Mouse (Mus musculus) embryo, embryonic 11.5 days (tissue): ENCODE results near the gene Cnih3.

Source experiments
- DNase-seq: peaks from one replicate; pipeline ENCODE4 v3.0.0-alpha.2; 2012; ENCODE audit warnings: low read depth, low spot score

Cnih3 gene

DNA sequence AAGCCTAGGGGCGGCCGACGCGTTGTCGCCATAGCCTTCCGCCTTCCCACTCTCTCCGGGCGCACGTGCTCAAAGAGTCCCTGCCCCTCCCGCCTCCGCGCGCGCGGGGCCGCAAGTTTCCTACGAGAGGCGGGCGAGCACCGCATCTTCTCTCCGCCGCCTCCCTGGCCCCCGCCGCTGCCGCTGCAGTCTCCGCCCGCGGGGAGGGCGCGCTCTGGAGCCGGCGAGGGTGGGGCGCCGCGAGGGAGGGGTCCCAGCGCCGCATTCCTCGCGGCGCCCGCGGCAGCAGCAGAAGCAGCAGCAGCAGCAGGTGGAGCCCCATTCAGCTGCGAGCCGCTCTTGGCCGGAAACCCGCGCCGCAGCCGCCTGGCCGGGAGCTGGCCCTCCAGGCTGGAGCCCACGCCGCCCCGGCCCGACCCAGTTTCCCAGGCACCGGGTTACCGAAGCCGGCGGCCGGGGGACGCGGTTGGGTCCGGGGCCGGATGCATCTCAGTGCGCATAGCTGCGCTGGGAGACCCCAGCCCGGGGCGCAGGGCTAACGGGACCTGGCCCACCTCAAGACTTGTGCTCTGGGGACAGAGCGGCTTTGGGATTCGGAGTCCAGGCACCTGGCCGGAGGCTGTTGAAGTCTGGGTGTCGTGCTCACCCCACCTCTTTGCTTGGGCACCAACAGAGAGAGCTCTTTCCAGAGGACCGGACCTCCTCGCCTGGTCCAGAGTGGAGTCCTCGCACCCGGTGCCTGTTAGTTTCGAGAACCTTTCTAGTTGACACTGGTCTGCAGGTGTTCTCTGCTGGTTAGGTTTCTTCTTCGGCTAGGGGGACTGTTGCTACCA, at the start of gene Cnih3:
Cnih3 (plus strand) TSS at position 262 of the 833 bp plus-strand sequence.
- DNase-seq, result peak; percentile 47

DNA sequence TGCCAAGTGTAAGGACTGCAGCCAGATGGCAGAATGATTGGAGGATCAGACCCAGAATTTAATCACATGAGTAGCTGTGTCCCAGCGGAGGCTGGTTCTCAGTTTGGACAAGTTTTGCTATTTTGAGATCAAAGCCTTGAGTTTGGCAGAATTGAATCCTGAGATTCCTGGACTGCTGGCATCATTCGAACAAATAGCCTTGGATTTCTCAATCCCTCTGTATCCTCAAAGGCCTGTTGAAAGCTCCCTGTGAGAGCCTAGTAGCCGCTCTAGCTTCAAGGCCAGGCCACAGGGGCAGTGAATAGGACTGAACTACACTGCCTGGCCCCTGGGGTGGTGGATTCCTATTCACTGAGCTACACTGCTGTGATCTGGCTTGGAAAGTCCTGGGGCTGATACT, 44.4 kb upstream of the Cnih3 start:
- no peak for DNase-seq

DNA sequence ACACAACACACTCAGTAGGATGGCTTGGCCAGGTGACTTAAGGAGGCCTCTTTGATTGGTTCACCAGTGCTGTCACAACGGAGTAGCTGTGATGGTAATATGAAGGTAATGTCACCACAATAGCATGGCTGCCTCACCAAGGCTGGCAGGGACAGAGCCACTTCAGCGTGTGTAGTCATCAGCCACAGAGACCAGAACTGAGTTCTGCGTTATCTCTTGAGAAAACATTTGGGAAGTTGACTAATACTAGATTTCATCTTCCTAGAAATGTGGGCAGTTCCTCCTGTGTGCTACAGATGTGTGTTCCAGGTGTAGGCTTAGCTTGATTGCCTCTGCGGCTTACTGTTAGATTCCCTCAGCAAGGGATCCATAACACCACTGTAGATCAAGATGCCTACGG, 41.7 kb upstream of the Cnih3 start:
- no peak for DNase-seq

DNA sequence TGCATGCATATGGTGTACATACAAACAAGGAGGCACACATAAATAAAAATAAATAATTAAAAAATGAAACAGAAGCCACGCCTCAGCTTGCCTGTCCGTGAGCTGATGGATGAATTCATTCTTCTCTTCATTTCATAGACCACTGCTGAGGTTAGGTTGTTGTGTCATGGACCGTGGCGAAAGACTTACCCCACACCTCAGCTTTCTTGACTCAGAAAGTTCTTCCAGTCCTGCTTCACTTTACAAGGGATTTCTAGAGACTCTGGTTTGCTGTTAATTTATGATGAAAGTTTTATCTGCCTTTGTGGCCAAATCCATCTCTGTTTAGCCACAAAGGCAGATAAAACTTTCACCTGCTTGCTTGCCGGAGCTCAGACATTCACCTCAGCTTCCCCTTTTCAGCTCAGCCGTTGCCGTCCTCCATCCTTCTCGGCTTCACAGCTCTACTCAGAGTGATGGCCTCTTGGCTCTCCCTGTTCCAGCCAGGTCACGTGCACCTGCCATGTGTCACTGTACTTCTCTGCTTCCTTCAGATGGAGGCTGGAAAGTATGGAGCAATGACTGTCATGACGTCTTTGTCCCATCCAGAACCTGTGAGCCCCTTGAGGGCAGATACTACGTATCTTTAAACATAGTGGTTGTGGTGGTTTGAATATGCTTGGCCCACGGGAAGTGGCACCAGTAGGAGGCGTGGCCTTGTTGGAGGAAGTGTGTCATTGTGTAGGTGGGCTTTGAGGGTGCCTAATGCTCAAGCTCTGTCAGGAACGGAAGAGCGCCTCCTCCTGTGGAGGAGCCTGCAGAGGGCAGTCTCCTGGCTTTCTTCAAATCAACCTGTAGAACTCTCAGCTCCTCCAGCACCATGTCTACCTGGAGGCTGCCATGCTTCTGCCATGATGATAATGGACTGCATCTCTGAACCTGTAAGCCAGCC, 40.0 kb upstream of the Cnih3 start:
- no peak for DNase-seq

DNA sequence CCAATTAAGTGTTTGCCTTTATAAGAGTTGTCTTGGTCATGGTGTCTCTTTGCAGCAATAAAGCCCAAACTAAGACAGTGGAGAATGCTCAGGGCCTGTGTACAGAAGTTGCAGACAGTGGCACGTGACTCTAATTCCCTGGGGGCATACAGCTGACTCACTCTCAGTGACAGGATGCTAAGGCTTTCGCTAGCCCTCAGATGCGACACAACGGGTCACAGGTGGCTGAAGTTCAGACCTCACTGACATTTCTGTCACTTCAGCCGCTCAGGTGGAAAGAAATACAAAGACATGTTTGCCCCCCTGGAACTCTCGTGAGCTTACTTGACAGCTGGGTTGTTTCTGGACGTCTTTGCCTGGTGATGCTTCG, 39.4 kb upstream of the Cnih3 start:
- DNase-seq, result no peak

DNA sequence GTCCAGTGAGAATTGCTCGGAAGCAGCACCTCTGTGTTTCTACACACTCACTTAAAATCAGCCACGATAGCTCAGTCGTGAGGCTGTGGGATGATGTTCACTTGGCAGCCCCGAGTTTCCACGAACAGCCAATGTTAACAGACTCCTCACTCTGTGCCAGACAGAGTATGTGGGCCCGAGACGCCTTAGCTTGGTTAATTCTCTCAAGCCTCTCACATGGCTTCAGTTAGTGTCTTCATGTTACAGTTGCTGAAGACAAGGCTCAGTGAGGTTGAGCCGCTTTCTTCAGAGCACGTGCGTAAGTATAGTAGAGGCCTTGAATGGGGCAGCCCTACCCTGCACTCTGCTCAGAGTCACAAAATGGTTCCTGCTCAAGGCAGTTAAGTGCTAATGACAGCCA, 38.1 kb upstream of the Cnih3 start:
- DNase-seq, result no peak

DNA sequence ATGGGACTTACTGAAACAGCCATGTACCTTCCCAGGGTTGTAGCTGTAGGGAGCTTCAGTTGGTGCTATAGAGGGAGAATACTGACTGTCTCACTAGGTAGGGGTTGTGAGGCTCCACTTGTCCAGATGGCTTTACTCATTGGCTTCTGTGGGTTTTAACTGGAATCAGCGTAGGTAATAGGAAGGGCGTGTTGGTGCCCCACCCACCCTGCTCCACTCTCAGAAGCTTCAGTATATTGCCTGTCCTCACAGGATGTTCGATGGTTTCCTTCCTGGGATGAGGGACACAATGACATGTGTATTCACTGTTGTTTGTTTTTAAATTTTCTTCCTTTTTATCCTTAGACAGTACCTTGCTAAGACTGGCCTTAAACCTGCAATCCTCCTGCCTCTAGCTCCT, 37.1 kb upstream of the Cnih3 start:
- no peak for DNase-seq

DNA sequence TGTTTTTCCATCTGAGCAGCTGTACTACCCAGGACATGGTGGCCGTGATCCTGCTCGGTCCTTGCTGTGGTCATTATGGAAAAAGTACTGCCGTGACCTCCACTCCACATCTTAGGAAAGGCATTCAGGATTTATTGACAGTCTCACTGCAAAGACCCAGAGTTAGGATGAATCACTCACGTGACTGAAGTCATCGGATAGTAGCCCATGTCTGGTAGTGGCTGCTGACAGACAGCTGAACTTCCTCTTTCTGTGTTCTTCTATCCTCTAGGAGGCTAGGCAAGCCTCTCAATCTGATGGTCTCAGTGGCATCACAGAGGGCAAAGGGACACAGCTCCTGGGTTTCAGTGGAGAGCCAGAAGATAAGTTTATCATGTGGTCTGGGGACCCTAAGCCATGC, 35.9 kb upstream of the Cnih3 start:
- DNase-seq, result no peak

DNA sequence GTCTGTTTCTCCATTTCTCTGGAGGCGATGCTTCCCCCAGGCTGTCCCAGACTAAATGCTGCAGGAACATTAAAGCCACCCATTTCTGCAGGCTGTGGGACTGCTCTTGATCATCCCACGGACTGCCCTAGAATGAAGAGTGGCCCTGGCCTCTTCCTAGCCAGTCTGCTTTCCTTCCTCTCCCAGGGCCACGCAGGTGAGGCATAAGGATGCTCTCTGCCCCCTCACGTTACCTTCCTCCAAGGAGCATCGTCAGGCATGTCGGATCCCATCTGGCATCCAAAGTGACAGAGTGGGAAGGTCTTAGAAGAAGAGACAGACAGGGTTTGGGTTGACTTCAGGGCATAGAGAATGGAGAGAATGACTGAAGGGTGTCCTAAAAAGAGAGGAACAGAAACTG, 33.0 kb upstream of the Cnih3 start:
- no peak for DNase-seq

DNA sequence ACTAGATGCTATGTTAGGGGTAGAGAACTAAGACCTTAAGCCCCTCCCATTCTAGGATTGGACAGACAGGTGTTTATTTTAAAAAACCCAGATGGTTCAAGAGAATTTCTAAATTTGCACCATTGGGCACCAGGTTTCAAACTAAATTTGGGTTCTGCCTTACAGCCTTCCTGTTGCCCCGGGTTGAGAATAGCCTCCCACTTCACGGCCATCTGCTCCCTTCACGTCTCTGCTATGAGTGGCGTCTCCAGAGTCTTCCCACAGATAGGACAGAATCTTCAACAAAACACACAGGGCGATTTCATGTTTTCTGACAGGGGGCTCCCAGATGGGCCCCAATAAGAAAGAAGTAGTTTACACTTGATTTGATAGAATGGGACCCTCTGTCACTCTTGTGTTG, 31.3 kb upstream of the Cnih3 start:
- no peak for DNase-seq

DNA sequence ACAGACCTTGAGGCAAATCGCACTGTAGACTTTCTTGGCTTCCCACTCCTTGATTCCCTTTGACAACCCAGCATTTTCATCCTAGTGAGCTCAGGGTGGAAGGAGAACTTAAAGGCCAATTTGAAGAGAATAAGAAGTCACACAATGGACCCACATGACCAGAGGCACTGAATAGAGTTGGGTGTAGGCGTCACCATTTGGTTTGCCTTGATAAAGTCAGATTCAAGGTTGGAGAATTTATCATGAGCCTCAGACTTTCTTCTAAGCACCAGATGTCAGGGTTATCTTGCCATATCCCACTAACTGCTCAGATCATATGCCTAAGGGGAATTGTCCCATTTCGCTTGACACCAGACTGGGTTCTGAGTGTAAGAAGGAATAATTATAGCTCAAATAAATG, 29.3 kb upstream of the Cnih3 start:
- no peak for DNase-seq

DNA sequence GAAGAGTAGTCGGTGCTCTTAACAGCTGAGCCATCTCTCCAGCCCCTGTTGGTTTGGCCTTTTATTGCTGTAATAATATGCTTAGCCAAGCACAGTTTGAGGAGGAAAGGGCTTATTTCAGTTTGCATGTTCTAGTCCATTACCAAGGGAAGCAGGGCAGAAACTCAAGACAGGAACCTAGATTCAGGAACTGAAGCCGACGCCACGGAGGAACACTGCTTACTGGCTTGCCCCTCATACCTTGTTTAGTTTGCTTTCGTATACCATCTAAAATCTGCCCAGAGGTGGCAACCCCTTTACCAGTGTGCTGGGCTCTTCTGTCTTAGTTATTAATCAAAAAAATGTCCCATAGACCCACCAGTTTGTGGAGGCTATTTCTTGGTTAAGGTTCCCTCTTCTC, 25.3 kb upstream of the Cnih3 start:
- DNase-seq, result no peak

DNA sequence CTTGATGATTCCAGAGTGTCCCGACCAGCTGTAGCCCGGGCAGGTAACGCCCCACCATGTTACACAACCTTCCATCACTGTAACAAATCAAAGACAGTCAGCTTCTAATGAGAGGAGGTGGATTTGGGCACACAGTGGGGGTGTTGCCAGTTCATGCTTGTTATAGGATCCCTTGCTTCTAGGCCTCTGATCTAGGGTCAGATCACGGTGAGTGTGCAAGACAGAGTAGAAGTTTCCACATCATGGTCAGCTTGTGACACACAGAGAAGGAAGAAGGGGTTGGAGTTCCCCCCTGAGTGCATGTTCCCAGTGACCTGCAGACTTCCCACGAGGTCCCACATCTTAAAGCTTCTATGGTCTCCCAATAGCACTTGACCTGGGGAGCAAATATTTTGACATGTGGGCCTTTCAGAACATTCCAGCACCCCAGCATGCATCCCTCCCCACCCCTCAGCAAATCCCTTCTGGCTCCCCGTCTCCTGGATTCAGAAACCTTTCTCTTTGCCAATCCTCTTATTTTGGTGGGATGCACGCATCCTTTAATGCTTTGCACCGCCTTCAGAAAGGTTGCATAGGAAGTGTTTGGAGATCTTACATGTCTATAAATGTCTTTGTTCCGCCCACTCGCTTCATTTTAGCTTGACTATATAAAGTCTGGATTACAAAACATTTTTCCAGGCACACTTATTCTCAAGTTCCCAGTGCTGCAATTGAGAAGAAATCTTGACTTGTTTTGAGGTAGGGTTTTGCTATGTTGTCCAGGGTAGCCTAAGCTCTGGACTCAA, 24.6 kb upstream of the Cnih3 start:
- no peak for DNase-seq

DNA sequence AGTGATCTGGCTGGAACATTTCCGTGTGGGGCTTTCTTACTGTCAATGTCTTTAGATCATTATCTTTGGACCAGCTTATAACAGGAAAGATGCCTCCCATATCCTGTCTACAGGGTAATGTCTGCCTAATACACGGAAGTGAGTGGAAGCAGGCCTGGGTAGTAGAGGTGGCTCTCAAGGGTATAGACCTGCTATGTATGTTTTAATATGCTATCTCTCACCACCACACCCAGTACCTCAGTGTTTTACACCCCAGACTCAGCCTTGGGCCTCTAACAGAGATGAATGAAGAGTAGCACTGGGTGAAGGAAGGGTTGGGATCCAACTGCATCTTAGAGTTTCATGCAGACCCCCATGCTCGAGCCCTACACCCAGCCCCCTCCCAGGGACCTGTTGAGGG, 23.3 kb upstream of the Cnih3 start:
- DNase-seq, result no peak

DNA sequence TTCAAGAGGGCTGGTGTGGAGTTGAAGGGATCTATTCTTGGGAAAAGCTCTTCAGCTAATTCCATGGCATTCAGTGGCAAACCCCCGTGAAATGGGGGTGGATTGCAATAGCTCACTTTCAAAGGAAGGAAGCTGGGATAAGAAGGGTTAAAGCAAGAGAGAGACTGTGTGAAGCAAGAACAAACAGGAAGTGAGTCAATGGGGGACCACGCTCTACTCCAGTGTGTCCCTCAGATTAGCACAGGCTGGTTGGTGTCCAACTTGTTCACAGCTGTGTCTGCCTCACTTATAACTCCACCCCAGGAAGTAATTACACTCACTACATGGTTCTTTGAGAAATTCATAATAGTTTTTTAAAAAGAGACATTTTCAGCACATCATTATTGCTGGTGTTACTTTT, 19.8 kb upstream of the Cnih3 start:
- no peak for DNase-seq

DNA sequence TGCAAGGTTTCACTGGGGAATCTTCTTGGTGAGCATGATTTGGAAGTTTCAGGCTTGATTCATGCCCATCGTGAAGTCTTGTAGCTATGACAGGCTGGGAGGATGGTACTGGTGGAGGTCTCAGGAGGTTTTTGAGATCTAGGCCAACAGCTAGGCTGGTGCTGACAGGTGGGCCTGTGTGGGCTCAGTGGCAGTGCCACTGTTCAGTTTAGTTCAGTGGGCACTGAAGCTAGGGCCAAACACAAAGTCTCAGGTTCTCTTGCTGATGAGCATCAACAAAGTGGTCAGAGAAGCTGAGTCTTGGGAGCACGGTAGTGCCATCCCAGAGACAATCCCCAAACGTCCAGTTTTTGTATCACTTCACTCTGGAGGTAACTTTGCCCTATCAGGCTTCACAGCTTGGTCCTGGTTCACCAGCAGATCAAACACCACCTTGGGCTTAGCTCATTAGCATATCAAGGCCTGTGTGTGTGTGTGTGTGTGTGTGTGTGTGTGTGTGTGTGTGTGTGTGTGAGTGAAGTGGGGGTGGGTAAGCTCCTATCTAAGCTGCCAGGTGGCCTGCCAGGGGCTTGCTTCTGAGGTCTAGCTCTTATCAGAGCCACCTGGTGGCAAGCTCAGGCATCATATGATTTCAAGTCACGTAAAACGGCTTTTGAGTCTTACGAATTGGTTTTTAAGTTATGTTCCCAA, 18.0 kb upstream of the Cnih3 start:
- no peak for DNase-seq

DNA sequence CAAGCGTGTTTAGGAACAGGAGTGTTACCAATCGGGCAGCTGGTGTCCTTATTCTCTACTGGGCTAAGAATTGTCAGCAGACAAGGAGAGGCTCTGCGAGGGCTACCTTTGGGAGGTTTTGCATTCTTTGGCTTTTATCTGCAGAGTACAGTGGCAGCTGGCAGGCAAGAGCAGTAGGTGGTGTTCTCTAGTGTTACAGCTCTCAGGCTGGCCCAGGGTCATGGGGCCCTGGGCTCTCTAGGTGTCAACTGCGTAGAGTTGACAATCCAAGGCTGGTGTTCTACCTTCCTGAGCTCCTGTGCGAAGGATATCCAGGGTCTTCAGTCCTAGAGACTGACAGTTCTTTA, 17.4 kb upstream of the Cnih3 start:
- no peak for DNase-seq

DNA sequence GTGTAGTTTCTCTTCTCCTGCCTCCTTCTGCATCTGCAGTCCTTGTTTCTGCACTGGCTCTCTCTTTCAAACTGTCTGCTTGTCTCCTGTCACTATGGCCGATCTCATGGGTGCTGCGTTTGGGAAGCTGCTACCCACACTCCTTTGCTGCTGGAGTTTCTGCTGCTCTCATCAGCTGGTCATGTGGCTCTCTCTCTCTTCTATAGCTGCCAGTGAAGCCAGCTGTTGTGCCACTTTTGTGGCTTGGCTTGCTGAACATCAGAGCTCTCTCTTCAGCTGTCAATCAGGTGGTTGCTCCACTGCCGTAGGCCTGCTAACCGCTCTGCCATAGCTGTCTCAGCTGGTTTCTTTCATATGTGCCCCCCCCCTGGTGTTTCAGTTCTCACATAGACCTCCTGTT, 17.0 kb upstream of the Cnih3 start:
- no peak for DNase-seq

DNA sequence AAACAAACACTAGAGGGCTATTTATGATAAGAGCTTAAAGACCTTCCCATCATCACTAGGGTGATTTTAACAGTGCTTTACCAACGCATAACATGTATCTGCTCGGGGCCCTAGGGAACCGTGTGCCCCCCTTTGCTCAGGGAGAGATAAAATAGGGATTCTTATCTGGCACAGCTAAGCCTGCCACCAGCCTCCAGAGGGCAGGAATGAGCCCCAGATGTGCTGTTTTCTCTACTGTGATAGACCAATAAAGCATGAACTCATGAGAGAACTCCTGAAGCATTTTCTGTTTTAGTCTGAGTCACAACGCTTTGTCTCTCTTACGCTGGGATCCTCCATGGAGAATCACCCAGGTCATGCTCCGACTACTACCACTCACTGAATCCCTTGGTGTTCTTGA, 15.6 kb upstream of the Cnih3 start:
- no peak for DNase-seq

DNA sequence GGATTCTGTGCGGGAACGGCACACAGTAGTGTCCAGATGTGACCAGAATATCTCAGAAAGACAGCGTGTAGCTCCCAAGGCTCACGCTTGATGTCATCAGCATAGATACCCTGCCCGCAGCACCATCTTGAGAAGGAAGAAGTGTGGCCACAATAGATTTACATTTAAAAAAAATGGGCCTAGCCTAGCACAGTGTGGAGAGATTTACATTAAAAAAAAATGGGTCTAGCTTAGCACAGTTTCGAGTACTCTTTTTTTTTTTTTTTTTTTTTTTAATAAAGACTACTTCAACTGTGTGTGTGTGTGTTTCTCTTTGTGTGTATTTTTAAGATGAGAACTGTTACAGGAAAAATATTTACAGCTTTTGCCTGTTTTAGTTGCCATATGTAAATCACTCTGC, 13.3 kb upstream of the Cnih3 start:
- DNase-seq, result no peak

DNA sequence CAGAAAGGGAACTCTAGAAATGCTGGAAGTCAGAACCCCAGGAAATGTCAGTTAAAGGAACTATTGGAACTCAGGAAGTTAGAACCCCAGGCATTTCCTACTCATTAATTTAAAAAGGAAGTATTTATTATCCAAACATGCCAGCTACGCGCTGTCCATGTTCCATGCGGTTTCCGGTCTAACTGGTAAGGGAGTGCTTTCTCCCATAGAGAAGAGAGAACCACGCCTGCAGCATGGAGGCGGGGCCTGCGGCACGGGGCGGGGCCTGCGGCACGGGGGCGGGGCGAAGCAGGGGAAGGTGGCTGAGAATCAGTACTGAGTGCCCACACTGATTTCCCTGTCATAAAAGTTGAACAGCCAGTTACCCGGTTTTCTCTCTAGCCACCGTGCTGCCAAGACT, 6.9 kb upstream of the Cnih3 start:
- no peak for DNase-seq

DNA sequence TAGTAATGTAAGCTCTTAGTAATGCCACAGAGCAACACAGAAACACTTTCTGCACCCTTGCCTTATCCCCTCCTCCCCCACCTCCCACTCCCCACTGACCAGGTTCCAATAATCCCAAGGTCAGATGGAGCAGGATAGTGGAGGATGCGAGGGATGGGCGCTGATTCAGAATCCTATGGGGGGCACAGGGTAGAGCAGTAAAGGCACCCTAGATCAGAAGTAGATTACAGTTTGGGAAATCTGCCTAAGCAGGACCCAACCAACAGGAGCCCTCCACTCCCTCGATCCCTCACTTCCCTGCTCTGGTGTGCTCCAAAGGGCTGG, 423 bp upstream of the Cnih3 start:
- DNase-seq, result no peak
